9 mouse cellular contexts compared by ENCODE assay signal in genomic region chr1:37250643-37251310, GRCm38 (mm10). TPM values are rescaled to one million over a fixed set of nuclear protein-coding genes. Genes with fewer than 3 reads are reported as not detected.
DNase-seq lines count a peak whose midpoint lies in the region; ATAC-seq and TF ChIP-seq lines count a peak whose summit lies in the region.
"Had no signal": no experiment of that assay in that cellular context is flagged by ENCODE, and none has a peak within 500 bp of the region (broad histone marks: within the 10 kb centered on the region; RNA-seq: fewer than 3 reads in every experiment).

No protein-coding gene starts in this region.

- H3K9ac ChIP-seq in MEL (ENCODE audit: control insufficient read depth, low read depth, low read length, poor library complexity, severe bottlenecking) = no peak overlapping the region
- H3K9ac ChIP-seq in embryonic facial prominence, embryonic 14.5 days (ENCODE audit: low read depth, low read length) = no peak overlapping the region

- DNase-seq in MEL (ENCODE audit: low read depth, low spot score) = peak; percentile 81
- peak; percentile 87 for DNase-seq in embryonic facial prominence, embryonic 14.5 days (ENCODE audit: low spot score)
- DNase-seq in heart, postnatal 14 days = peak; percentile 82 to 91
- peak; percentile 76 to 80 for DNase-seq in layer of hippocampus, postnatal 36 days
- peak; percentile 78 for DNase-seq in midbrain, embryonic 10.5 days (ENCODE audit: low spot score)
- peak; percentile 96 for DNase-seq in right cerebral cortex, postnatal 4 days
- DNase-seq in urinary bladder, postnatal 36 days (ENCODE audit: low spot score in 2 of 2) = peak; percentile 67 to 79

- no peaks in the 10 kb centered on the region for H3K4me1 ChIP-seq in MEL (ENCODE audit: control insufficient read depth in 1 of 2, insufficient read depth in 2 of 2, low read length in 2 of 2)
- H3K4me1 ChIP-seq in bone marrow, adult 2 months (ENCODE audit: control insufficient read depth, insufficient read depth, low read length) = no peaks in the 10 kb centered on the region
- H3K4me1 ChIP-seq in embryonic facial prominence, embryonic 14.5 days (ENCODE audit: control insufficient read depth, insufficient read depth, low read length) = peaks cover 6% of the 10 kb centered on the region; the same call in 1 of the 2 replicates
- no peaks in the 10 kb centered on the region for H3K4me1 ChIP-seq in midbrain, embryonic 10.5 days

- peak; percentile 60; the same call in 1 of the 2 replicates for ATAC-seq in embryonic facial prominence, embryonic 14.5 days (ENCODE audit: low read depth)

- WGBS in bone marrow, adult 2 months = 35% methylated on average over 5 of the region's 5 CpGs
- 38% methylated on average over 5 of the region's 5 CpGs for WGBS in embryonic facial prominence, embryonic 14.5 days
- 44% methylated on average over 5 of the region's 5 CpGs for WGBS in midbrain, embryonic 10.5 days

- TF ChIP-seq RAD21 in MEL (IDR thresholded peaks at IDR 0.05; ENCODE audit: low read depth, low read length) = peak; percentile 100

- intact Hi-C loops in heart, postnatal 14 days (cut with DNase I) = loop anchor here (1.0 to 2.0 kb wide), 3 partner anchors 55 to 514 kb away; no protein-coding TSS in a partner anchor

- H3K4me2 ChIP-seq in embryonic facial prominence, embryonic 14.5 days (ENCODE audit: low read depth, low read length) = no peak overlapping the region

- no peak for TF ChIP-seq EP300 in MEL (IDR thresholded peaks at IDR 0.05; ENCODE audit: low read depth in 1 of 2, low read length in 2 of 2)

- H3K27me3 ChIP-seq in MEL (ENCODE audit: control insufficient read depth in 1 of 2, insufficient read depth in 2 of 2, low read length in 2 of 2) = peaks cover 0 to 2% of the 10 kb centered on the region in 2 experiments; a peak in 1 of 4 replicates
- no peaks in the 10 kb centered on the region for H3K27me3 ChIP-seq in embryonic facial prominence, embryonic 14.5 days (replicated peaks; ENCODE audit: control insufficient read depth, insufficient read depth, low read length)
- H3K27me3 ChIP-seq in midbrain, embryonic 10.5 days (ENCODE audit: low read depth, poor library complexity, severe bottlenecking) = no peaks in the 10 kb centered on the region

- H3K27ac ChIP-seq in MEL (ENCODE audit: control insufficient read depth, low read depth, low read length) = no peak overlapping the region
- no peak overlapping the region for H3K27ac ChIP-seq in bone marrow, adult 2 months (ENCODE audit: control insufficient read depth, insufficient read depth, low read depth, low read length, poor library complexity)
- no peak overlapping the region for H3K27ac ChIP-seq in embryonic facial prominence, embryonic 14.5 days (replicated peaks; ENCODE audit: low read depth, low read length)
- H3K27ac ChIP-seq in midbrain, embryonic 10.5 days (replicated peaks) = no peak overlapping the region

- TF ChIP-seq POLR2A in MEL (IDR thresholded peaks at IDR 0.05; ENCODE audit: control insufficient read depth in 1 of 2, insufficient read depth in 1 of 2, low read depth in 1 of 2, low read length in 2 of 2, poor library complexity in 1 of 2) = no peak
- no peak for TF ChIP-seq POLR2A in bone marrow, adult 2 months (IDR thresholded peaks at IDR 0.05; ENCODE audit: borderline replicate concordance, control insufficient read depth, low read depth, low read length)

- no peaks in the 10 kb centered on the region for H3K36me3 ChIP-seq in MEL (ENCODE audit: control insufficient read depth in 1 of 2, insufficient read depth in 2 of 2, low read length in 2 of 2)
- no peaks in the 10 kb centered on the region for H3K36me3 ChIP-seq in embryonic facial prominence, embryonic 14.5 days (ENCODE audit: control insufficient read depth, insufficient read depth, low read length)
- no peaks in the 10 kb centered on the region for H3K36me3 ChIP-seq in midbrain, embryonic 10.5 days

- TF ChIP-seq CTCF in MEL (IDR thresholded peaks at IDR 0.05 in 2 of 3, conservative IDR thresholded peaks at IDR 0.05 in 1 of 3; ENCODE audit: control insufficient read depth in 1 of 3, insufficient read depth in 1 of 3, low read depth in 2 of 3, low read length in 3 of 3, poor library complexity in 1 of 3, severe bottlenecking in 1 of 3) = peak; percentile 66 to 95 (median 87)
- TF ChIP-seq CTCF in bone marrow, adult 2 months (IDR thresholded peaks at IDR 0.05; ENCODE audit: control insufficient read depth, insufficient read depth, low read length) = peak; percentile 78

- H3K4me3 ChIP-seq in MEL (ENCODE audit: control insufficient read depth in 1 of 2, insufficient read depth in 1 of 2, low read depth in 2 of 2, low read length in 2 of 2) = no peak overlapping the region
- no peak overlapping the region for H3K4me3 ChIP-seq in bone marrow, adult 2 months (replicated peaks; ENCODE audit: control insufficient read depth, low read depth, low read length)
- H3K4me3 ChIP-seq in embryonic facial prominence, embryonic 14.5 days (ENCODE audit: low read depth, low read length) = no peak overlapping the region
- no peak overlapping the region for H3K4me3 ChIP-seq in midbrain, embryonic 10.5 days

- no peaks in the 10 kb centered on the region for H3K9me3 ChIP-seq in MEL (replicated peaks; ENCODE audit: insufficient read depth, low read length)
- no peaks in the 10 kb centered on the region for H3K9me3 ChIP-seq in embryonic facial prominence, embryonic 14.5 days (ENCODE audit: control insufficient read depth, low read length)
- no peaks in the 10 kb centered on the region for H3K9me3 ChIP-seq in midbrain, embryonic 10.5 days (replicated peaks)

- H3K79me2 ChIP-seq in MEL (ENCODE audit: control insufficient read depth, insufficient read depth, low read length, poor library complexity) = no peaks in the 10 kb centered on the region

TF ChIP-seq in MEL, 35 proteins besides CTCF, POLR2A, EP300 and RAD21:
- no peak for TF ChIP-seq MXI1 (IDR thresholded peaks at IDR 0.05; ENCODE audit: low read depth, low read length)
- TF ChIP-seq MYB (IDR thresholded peaks at IDR 0.05; ENCODE audit: low read depth, low read length) = no peak
- 0 out of 2 replicates have a peak, but pooled peaks have one; percentile 21 for TF ChIP-seq JUND (IDR thresholded peaks at IDR 0.05; ENCODE audit: low read depth, low read length)
- TF ChIP-seq GABPA (IDR thresholded peaks at IDR 0.05; ENCODE audit: low read depth, low read length) = no peak
- no peak for TF ChIP-seq ETS1 (IDR thresholded peaks at IDR 0.05; ENCODE audit: low read depth, low read length)
- TF ChIP-seq TCF12 (IDR thresholded peaks at IDR 0.05; ENCODE audit: low read depth, low read length) = no peak
- TF ChIP-seq NRF1 (IDR thresholded peaks at IDR 0.05; ENCODE audit: insufficient read depth, low read depth, low read length, poor library complexity, severe bottlenecking) = no peak
- TF ChIP-seq MEF2A (IDR thresholded peaks at IDR 0.05; ENCODE audit: extremely low read depth, insufficient replicate concordance, low read depth, low read length, poor library complexity, severe bottlenecking) = no peak
- TF ChIP-seq MAX (IDR thresholded peaks at IDR 0.05; ENCODE audit: low read length) = no peak
- TF ChIP-seq ZC3H11A (IDR thresholded peaks at IDR 0.05; ENCODE audit: low read depth, low read length) = peak; percentile 97
- no peak for TF ChIP-seq ZMIZ1 (IDR thresholded peaks at IDR 0.05; ENCODE audit: low read depth, low read length)
- TF ChIP-seq POLR2AphosphoS2 (IDR thresholded peaks at IDR 0.05; ENCODE audit: low read length) = no peak
- no peak for TF ChIP-seq BHLHE40 (IDR thresholded peaks at IDR 0.05; ENCODE audit: borderline replicate concordance, low read depth, low read length)
- no peak for TF ChIP-seq TBP (IDR thresholded peaks at IDR 0.05; ENCODE audit: low read depth, low read length)
- peak; percentile 98 for TF ChIP-seq SMC3 (IDR thresholded peaks at IDR 0.05; ENCODE audit: low read depth, low read length)

RNA-seq across cellular contexts. Expression of gene Cnga3, which starts 36.5 kb away (rescaled TPM):
- total RNA-seq in MEL (2012; rRNA removed) = 0.04 TPM in 1 of 2 replicates, not detected in the other
- not detected for polyA plus RNA-seq in MEL (2012; ENCODE audit: insufficient read depth in 1 of 2, insufficient read length in 2 of 2, low read depth in 1 of 2, low replicate concordance in 2 of 2, missing spikeins in 1 of 2)
- not detected in 2 replicates for polyA plus RNA-seq in bone marrow, adult 2 months (2011; ENCODE audit: insufficient read depth, insufficient read length, low replicate concordance, missing spikeins)
- polyA plus RNA-seq in embryonic facial prominence, embryonic 14.5 days (2014; fragmentation: Nextera tagmentation; extraction: Ambion mirVana) = 0.21 and 0.22 TPM in 2 replicates
- under 1 TPM; 0.24 to 0.32 TPM for total RNA-seq in heart, postnatal 14 days (2021)
- total RNA-seq in layer of hippocampus, postnatal 36 days (2021) = under 1 TPM; 0.42 to 0.46 TPM
- not detected in 2 replicates for polyA plus RNA-seq in midbrain, embryonic 10.5 days (2016; fragmentation: Nextera tagmentation; extraction: Ambion mirVana)
- polyA plus RNA-seq: liver, embryonic 16.5 days had no signal

RNA-seq across cellular contexts. Expression of gene Inpp4a, which starts 48.9 kb away (rescaled TPM):
- total RNA-seq in MEL (2012; rRNA removed) = 1.6 and 2.4 TPM in 2 replicates
- 1 to 10 TPM in 1 of 2 experiments, not detected in 1; 5.0 TPM for polyA plus RNA-seq in MEL (2012; ENCODE audit: insufficient read depth in 1 of 2, insufficient read length in 2 of 2, low read depth in 1 of 2, low replicate concordance in 2 of 2, missing spikeins in 1 of 2)
- polyA plus RNA-seq in bone marrow, adult 2 months (2011; ENCODE audit: insufficient read depth, insufficient read length, low replicate concordance, missing spikeins) = 16.9 and 33.4 TPM in 2 replicates
- 16.9 and 17.7 TPM in 2 replicates for polyA plus RNA-seq in embryonic facial prominence, embryonic 14.5 days (2014; fragmentation: Nextera tagmentation; extraction: Ambion mirVana)
- 10 to 100 TPM; 17.2 to 17.3 TPM for total RNA-seq in heart, postnatal 14 days (2021)
- total RNA-seq in layer of hippocampus, postnatal 36 days (2021) = 100 to 1,000 TPM; 159 to 165 TPM
- 11.9 and 17.4 TPM in 2 replicates for polyA plus RNA-seq in midbrain, embryonic 10.5 days (2016; fragmentation: Nextera tagmentation; extraction: Ambion mirVana)
